ENCODE assay signal across 15 mouse cellular contexts in genomic region chr5:53937187-53937586, GRCm38 (mm10).
DNase-seq lines count a peak whose midpoint lies in the region; ATAC-seq and TF ChIP-seq lines count a peak whose summit lies in the region.
"Had no signal": no experiment of that assay in that cellular context is flagged by ENCODE, and none has a peak within 500 bp of the region (broad histone marks: within the 10 kb centered on the region; RNA-seq: fewer than 3 reads in every experiment).

No protein-coding gene starts in this region.

- H3ac ChIP-seq in C2C12 (ENCODE audit: control insufficient read depth, insufficient read length, low read depth) = no peak overlapping the region

- no peak overlapping the region for H3K4me2 ChIP-seq in forebrain, embryonic 13.5 days
- H3K4me2 ChIP-seq: neural tube, embryonic 13.5 days; stomach, embryonic 15.5 days had no signal

- no peaks in the 10 kb centered on the region for H3K4me1 ChIP-seq in forebrain, embryonic 13.5 days
- H3K4me1 ChIP-seq: neural tube, embryonic 13.5 days had no signal

- no peak for TF ChIP-seq CTCF in C2C12 (IDR thresholded peaks at IDR 0.05; ENCODE audit: control insufficient read depth, insufficient read depth, insufficient read length)

- no peak for ATAC-seq in forebrain, embryonic 13.5 days
- ATAC-seq in CD4-positive, CD25-positive, alpha-beta regulatory T cell, adult 4 months = no peak

- H3K79me2 ChIP-seq in C2C12 (ENCODE audit: control insufficient read depth, insufficient read depth) = no peaks in the 10 kb centered on the region

- H3K4me3 ChIP-seq in C2C12 (ENCODE audit: insufficient read depth, poor library complexity, severe bottlenecking) = no peak overlapping the region
- no peak overlapping the region for H3K4me3 ChIP-seq in forebrain, embryonic 13.5 days
- H3K4me3 ChIP-seq: midbrain, embryonic 10.5 days; neural tube, embryonic 13.5 days; stomach, embryonic 15.5 days had no signal

- DNase-seq in adrenal gland, adult 8-10 months = peak; percentile 60
- DNase-seq in adrenal gland, adult 18-20 months (ENCODE audit: low spot score in 2 of 2) = no peak
- DNase-seq in liver = peak; percentile 29
- peak; percentile 55 for DNase-seq in lung, postnatal 10 days
- no peak for DNase-seq in cerebellum, postnatal 36 days
- DNase-seq: B cell, adult 2 months; cerebellum, adult 9-11 months; kidney, adult 11 months; right cerebral cortex, adult 18-20 months had no signal

- H3K36me3 ChIP-seq in C2C12 (ENCODE audit: control insufficient read depth, insufficient read depth) = no peaks in the 10 kb centered on the region
- no peaks in the 10 kb centered on the region for H3K36me3 ChIP-seq in forebrain, embryonic 13.5 days (ENCODE audit: poor library complexity, severe bottlenecking)
- H3K36me3 ChIP-seq: midbrain, embryonic 10.5 days; neural tube, embryonic 13.5 days; stomach, embryonic 15.5 days had no signal

- no peaks in the 10 kb centered on the region for H3K79me3 ChIP-seq in C2C12 (ENCODE audit: low read depth)

- no peak overlapping the region for H3K9ac ChIP-seq in forebrain, embryonic 13.5 days
- H3K9ac ChIP-seq: neural tube, embryonic 13.5 days; stomach, embryonic 15.5 days had no signal

- 92% methylated on average over 4 of the region's 4 CpGs for WGBS in forebrain, embryonic 13.5 days

- no peaks in the 10 kb centered on the region for H3K27me3 ChIP-seq in C2C12 (ENCODE audit: control insufficient read depth, insufficient read depth, insufficient read length)
- H3K27me3 ChIP-seq in forebrain, embryonic 13.5 days = no peaks in the 10 kb centered on the region
- H3K27me3 ChIP-seq: neural tube, embryonic 13.5 days; stomach, embryonic 15.5 days had no signal

- H3K9me3 ChIP-seq in forebrain, embryonic 13.5 days (replicated peaks) = no peaks in the 10 kb centered on the region
- H3K9me3 ChIP-seq: midbrain, embryonic 10.5 days; neural tube, embryonic 13.5 days; stomach, embryonic 15.5 days had no signal

- H3K27ac ChIP-seq in forebrain, embryonic 13.5 days = no peak overlapping the region
- H3K27ac ChIP-seq: midbrain, embryonic 10.5 days; neural tube, embryonic 13.5 days; stomach, embryonic 15.5 days had no signal

TF ChIP-seq in C2C12, 6 proteins besides CTCF, POLR2A, EP300 and RAD21:
- TF ChIP-seq CEBPB (IDR thresholded peaks at IDR 0.05; ENCODE audit: low read depth) = peak; percentile 94
- no peak for TF ChIP-seq MYOD1 (IDR thresholded peaks at IDR 0.05; ENCODE audit: control insufficient read depth, insufficient read length, low read depth)
- TF ChIP-seq MAX (IDR thresholded peaks at IDR 0.05) = no peak
- no peak for TF ChIP-seq USF1 (IDR thresholded peaks at IDR 0.05; ENCODE audit: low read depth)
- TF ChIP-seq FOSL1 (IDR thresholded peaks at IDR 0.05; ENCODE audit: insufficient read depth, low read length, poor library complexity, severe bottlenecking) = no peak
- TF ChIP-seq MYOG (IDR thresholded peaks at IDR 0.05; ENCODE audit: control insufficient read depth, extremely low read depth, insufficient read length) = no peak

Comparison
In these comparisons a context has a peak if more than half of its experiments do, and no peak if none do; other contexts are left out.
1. DNase-seq: peak in adrenal gland, adult 8-10 months (single experiment), liver (single experiment) and lung, postnatal 10 days (single experiment); none in adrenal gland, adult 18-20 months (0 of 2) and cerebellum, postnatal 36 days (0 of 2).